Mouse (Mus musculus) kidney, adult 2 months (tissue): Measurements from ENCODE around the gene Upf1. TPM values are rescaled to one million over a fixed set of nuclear protein-coding genes. Genes with fewer than 3 reads are reported as not detected.

ENCODE experiments used
- DNase-seq: peaks from one replicate; pipeline ENCODE4 v3.0.0; 2021
- H3K27ac ChIP-seq: fragments of 200-500 bp; 2 replicates; pipeline ENCODE4 v1.5.1; 2012; ENCODE audit warnings: low read depth, low read length, control low read depth, inconsistent platforms; ENCODE audit not compliant: insufficient read depth
- H3K27me3 ChIP-seq: fragments of 200-500 bp; replicated peaks from 2 replicates; pipeline ENCODE4 v1.6.1; 2012; ENCODE audit warnings: mild to moderate bottlenecking, moderate library complexity, low read length, inconsistent platforms; ENCODE audit not compliant: control insufficient read depth, insufficient read depth
- H3K36me3 ChIP-seq: fragments of 200-500 bp; 2 replicates; pipeline ENCODE4 v1.6.1; 2012; ENCODE audit warnings: mild to moderate bottlenecking, moderate library complexity, low read length, inconsistent platforms; ENCODE audit not compliant: control insufficient read depth, insufficient read depth
- H3K4me1 ChIP-seq: fragments of 200-500 bp; 2 replicates; pipeline ENCODE4 v1.6.1; 2011; ENCODE audit warnings: low read length; ENCODE audit not compliant: control insufficient read depth, insufficient read depth
- H3K4me3 ChIP-seq: fragments of 200-500 bp; 2 replicates; pipeline ENCODE4 v1.5.1; 2011; ENCODE audit warnings: mild to moderate bottlenecking, low read depth, low read length, control low read depth; ENCODE audit not compliant: insufficient read depth
- CTCF ChIP-seq: fragments of 200-500 bp; conservative IDR thresholded peaks from 2 replicates; pipeline ENCODE4 v1.5.1; 2011; ENCODE audit warnings: low read depth, mild to moderate bottlenecking, control low read depth, low read length, moderate library complexity, mixed read lengths; ENCODE audit not compliant: insufficient read depth, insufficient read length
- POLR2A ChIP-seq: fragments of 200-500 bp; IDR thresholded peaks from one replicate; pipeline ENCODE4 v1.6.1; 2011; ENCODE audit warnings: low read depth, low read length, control low read depth
- WGBS: fragments of 180-500 bp; shearing (Covaris S2); methylation state at CpG from one replicate; pipeline ENCODE4 v1.1.7; 2018; 5-methylcytosine and 5-hydroxymethylcytosine counted together
- polyA plus RNA-seq: library from polyadenylated mRNA; depleted of rRNA; stranded (reverse); fragments of >200 nt; gene quantifications from 2 replicates; pipeline ENCODE4 v1.2.3, GENCODE M21; 2012

Upf1 gene
- polyA plus RNA-seq, 1 experiment, result 27.4 TPM

DNA sequence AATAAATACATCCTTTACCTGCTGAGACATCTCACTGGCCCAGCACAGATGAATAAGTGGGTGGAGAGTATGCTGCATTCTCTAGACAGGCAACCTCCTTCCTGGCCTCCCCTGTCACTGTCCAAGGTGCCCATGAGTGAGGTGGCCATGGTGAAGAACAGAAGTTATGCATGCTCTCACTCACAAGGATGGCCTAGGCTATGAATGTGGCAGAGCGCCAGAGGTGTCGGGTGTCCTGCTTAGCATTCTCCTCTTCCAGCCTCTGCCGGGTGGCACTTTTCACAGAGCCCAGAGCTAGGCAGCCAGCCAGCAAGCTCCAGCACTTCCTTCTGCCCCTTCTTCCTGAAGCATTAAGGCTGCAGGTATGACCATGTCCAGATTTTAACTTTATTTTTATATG is 6.3 kb upstream of the Upf1 start:
- 16% methylated on average over 3 of the region's 3 CpGs for WGBS
- Histone ChIP-seq H3K4me3 (no peak overlapping the region), H3K27ac (no peak overlapping the region), H3K36me3 (no peaks in the 10 kb centered on the region), H3K4me1 (peaks cover 2% of the 10 kb centered on the region; the same call in 1 of the 2 replicates), H3K27me3 (no peaks in the 10 kb centered on the region)
- TF ChIP-seq POLR2A (no peak), CTCF (no peak)
- peak; percentile 41 for DNase-seq

GRCm38 (mm10) chr8:70356111-70356510 is 3.0 kb upstream of the Upf1 start:
- H3K36me3 ChIP-seq, result no peaks in the 10 kb centered on the region
- WGBS, result 76% methylated on average over 1 of the region's 1 CpGs
- no peaks in the 10 kb centered on the region for H3K27me3 ChIP-seq
- no peak overlapping the region for H3K4me3 ChIP-seq
- peaks cover 16% of the 10 kb centered on the region for H3K4me1 ChIP-seq
- no peak for DNase-seq
- no peak for TF ChIP-seq CTCF
- no peak for TF ChIP-seq POLR2A
- H3K27ac ChIP-seq, result no peak overlapping the region

- Histone ChIP-seq H3K4me1 (peaks cover 33% of the 10 kb centered on the region), H3K4me3 (no peak overlapping the region), H3K27ac (no peak overlapping the region), H3K36me3 (no peaks in the 10 kb centered on the region), H3K27me3 (no peaks in the 10 kb centered on the region)
- TF ChIP-seq CTCF (no peak), POLR2A (no peak)
- 53% methylated on average over 4 of the region's 4 CpGs for WGBS
- DNase-seq, result no peak
These were observed 926 bp upstream of the Upf1 start for GRCm38 (mm10) chr8:70354004-70354403.

GRCm38 (mm10) chr8:70352657-70353151 is 374 bp downstream of the Upf1 start:
- Histone ChIP-seq H3K27ac (peak overlapping the region; percentile 58; the same call in 1 of the 2 replicates), H3K4me3 (peak overlapping the region; percentile 96), H3K4me1 (peaks cover 44% of the 10 kb centered on the region), H3K36me3 (no peaks in the 10 kb centered on the region), H3K27me3 (no peaks in the 10 kb centered on the region)
- under 1% methylated on average over 64 of the region's 64 CpGs for WGBS
- DNase-seq, result peak; percentile 34
- TF ChIP-seq CTCF (no peak), POLR2A (no peak)

DNA sequence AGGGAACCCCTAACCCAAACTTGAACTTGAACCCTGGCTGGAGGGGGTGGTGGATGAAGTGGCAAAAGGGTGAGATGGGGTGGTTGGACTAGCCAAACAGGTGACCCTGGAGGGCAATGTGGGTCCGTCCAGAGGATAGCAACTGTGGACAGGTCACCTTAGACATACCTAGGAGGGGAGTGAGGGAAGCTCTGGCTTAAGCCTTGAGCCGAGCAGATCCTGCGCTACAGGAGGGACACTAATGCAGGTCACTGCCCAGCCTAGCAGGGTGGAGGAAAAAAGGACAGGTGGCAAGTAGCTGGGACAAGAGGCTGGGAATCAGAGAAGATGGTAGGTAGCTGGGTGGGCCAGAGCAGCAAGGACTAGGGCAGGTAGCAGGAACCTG is 1.1 kb downstream of the Upf1 start:
- Histone ChIP-seq H3K27me3 (no peaks in the 10 kb centered on the region), H3K36me3 (no peaks in the 10 kb centered on the region), H3K4me3 (peak overlapping the region; percentile 96), H3K4me1 (peaks cover 49% of the 10 kb centered on the region), H3K27ac (peak overlapping the region; percentile 36)
- WGBS, result 8% methylated on average over 3 of the region's 3 CpGs
- no peak for TF ChIP-seq POLR2A
- TF ChIP-seq CTCF, result no peak
- DNase-seq, result no peak

- no peaks in the 10 kb centered on the region for H3K27me3 ChIP-seq
- no peaks in the 10 kb centered on the region for H3K36me3 ChIP-seq
- WGBS, result 29% methylated on average over 15 of the region's 15 CpGs
- TF ChIP-seq POLR2A (no peak), CTCF (no peak)
- H3K4me1 ChIP-seq, result peaks cover 49% of the 10 kb centered on the region
- DNase-seq, result no peak
- peak overlapping the region; percentile 96 for H3K4me3 ChIP-seq
- 0 out of 2 replicates have a peak overlapping the region, but pooled peaks have one; percentile 36 for H3K27ac ChIP-seq
These were observed 1.8 kb downstream of the Upf1 start for GRCm38 (mm10) chr8:70351035-70351999.

GRCm38 (mm10) chr8:70347860-70348420 is 5.1 kb downstream of the Upf1 start:
- TF ChIP-seq POLR2A, result no peak
- TF ChIP-seq CTCF, result no peak
- H3K36me3 ChIP-seq, result no peaks in the 10 kb centered on the region
- H3K4me1 ChIP-seq, result peaks cover 46% of the 10 kb centered on the region
- peak; percentile 82 for DNase-seq
- H3K27me3 ChIP-seq, result no peaks in the 10 kb centered on the region
- no peak overlapping the region for H3K4me3 ChIP-seq
- no peak overlapping the region for H3K27ac ChIP-seq
- WGBS, result 44% methylated on average over 1 of the region's 1 CpGs
